Comparison of ENCODE assay signal across 8 mouse cellular contexts in genomic region chr7:37623903-37624758, GRCm38 (mm10).
DNase-seq lines count a peak whose midpoint lies in the region; ATAC-seq lines count a peak whose summit lies in the region.

No protein-coding gene starts in this region.

- peaks cover 67% of the 10 kb centered on the region for H3K27me3 ChIP-seq in limb, embryonic 10.5 days (ENCODE audit: low read depth, poor library complexity, severe bottlenecking)
- no peaks in the 10 kb centered on the region for H3K27me3 ChIP-seq in midbrain, embryonic 11.5 days (ENCODE audit: control insufficient read depth, insufficient read depth, low read length)

- WGBS in limb, embryonic 10.5 days, result 3% methylated on average over 62 of the region's 62 CpGs
- WGBS in midbrain, embryonic 11.5 days, result 4% methylated on average over 53 of the region's 62 CpGs

- DNase-seq in adrenal gland, postnatal 14 days, result peak; percentile 86
- DNase-seq in embryo, embryonic 10.5 days (ENCODE audit: low spot score), result peak; percentile 51
- peak; percentile 19 for DNase-seq in gastrocnemius, postnatal 25 days
- DNase-seq in kidney, adult 11 months, result peak; percentile 19
- peak; percentile 59 for DNase-seq in limb, embryonic 10.5 days (ENCODE audit: low spot score)
- peak; percentile 94 for DNase-seq in midbrain, embryonic 11.5 days (ENCODE audit: low spot score, missing footprints)
- peak; percentile 25 for DNase-seq in skeletal muscle tissue, adult 2 months (ENCODE audit: low read depth, low spot score)
- DNase-seq in adipocyte (ENCODE audit: low spot score), result no peak

- H3K4me3 ChIP-seq in limb, embryonic 10.5 days, result peak overlapping the region; percentile 57
- peak overlapping the region; percentile 36 for H3K4me3 ChIP-seq in midbrain, embryonic 11.5 days (ENCODE audit: low read depth, low read length)

- peak; percentile 67 for ATAC-seq in midbrain, embryonic 11.5 days (ENCODE audit: low FRiP score)

- no peaks in the 10 kb centered on the region for H3K9me3 ChIP-seq in limb, embryonic 10.5 days (replicated peaks)
- H3K9me3 ChIP-seq in midbrain, embryonic 11.5 days (ENCODE audit: control insufficient read depth, low read length), result no peaks in the 10 kb centered on the region

- peak overlapping the region; percentile 32 for H3K9ac ChIP-seq in midbrain, embryonic 11.5 days (ENCODE audit: low read length)

- H3K4me2 ChIP-seq in midbrain, embryonic 11.5 days, result peak overlapping the region; percentile 58

- H3K36me3 ChIP-seq in limb, embryonic 10.5 days, result no peaks in the 10 kb centered on the region
- no peaks in the 10 kb centered on the region for H3K36me3 ChIP-seq in midbrain, embryonic 11.5 days (ENCODE audit: control insufficient read depth, insufficient read depth, low read length)

- peak overlapping the region; percentile 74 for H3K27ac ChIP-seq in limb, embryonic 10.5 days
- H3K27ac ChIP-seq in midbrain, embryonic 11.5 days (ENCODE audit: low read depth, low read length), result no peak overlapping the region

- peaks cover 14% of the 10 kb centered on the region for H3K4me1 ChIP-seq in limb, embryonic 10.5 days
- peaks cover 11% of the 10 kb centered on the region for H3K4me1 ChIP-seq in midbrain, embryonic 11.5 days (ENCODE audit: control insufficient read depth, insufficient read depth, low read length)
